Mouse (Mus musculus) kidney, adult 2 months (tissue): Measurements from ENCODE around the gene Dhx8. TPM values are rescaled to one million over a fixed set of nuclear protein-coding genes. Genes with fewer than 3 reads are reported as not detected.

Experiments
- DNase-seq: peaks from one replicate; pipeline ENCODE4 v3.0.0; 2021
- H3K27ac ChIP-seq: fragments of 200-500 bp; 2 replicates; pipeline ENCODE4 v1.5.1; 2012; ENCODE audit warnings: low read depth, low read length, control low read depth, inconsistent platforms; ENCODE audit not compliant: insufficient read depth
- H3K27me3 ChIP-seq: fragments of 200-500 bp; replicated peaks from 2 replicates; pipeline ENCODE4 v1.6.1; 2012; ENCODE audit warnings: mild to moderate bottlenecking, moderate library complexity, low read length, inconsistent platforms; ENCODE audit not compliant: control insufficient read depth, insufficient read depth
- H3K36me3 ChIP-seq: fragments of 200-500 bp; 2 replicates; pipeline ENCODE4 v1.6.1; 2012; ENCODE audit warnings: mild to moderate bottlenecking, moderate library complexity, low read length, inconsistent platforms; ENCODE audit not compliant: control insufficient read depth, insufficient read depth
- H3K4me1 ChIP-seq: fragments of 200-500 bp; 2 replicates; pipeline ENCODE4 v1.6.1; 2011; ENCODE audit warnings: low read length; ENCODE audit not compliant: control insufficient read depth, insufficient read depth
- H3K4me3 ChIP-seq: fragments of 200-500 bp; 2 replicates; pipeline ENCODE4 v1.5.1; 2011; ENCODE audit warnings: mild to moderate bottlenecking, low read depth, low read length, control low read depth; ENCODE audit not compliant: insufficient read depth
- CTCF ChIP-seq: fragments of 200-500 bp; conservative IDR thresholded peaks from 2 replicates; pipeline ENCODE4 v1.5.1; 2011; ENCODE audit warnings: low read depth, mild to moderate bottlenecking, control low read depth, low read length, moderate library complexity, mixed read lengths; ENCODE audit not compliant: insufficient read depth, insufficient read length
- POLR2A ChIP-seq: fragments of 200-500 bp; IDR thresholded peaks from one replicate; pipeline ENCODE4 v1.6.1; 2011; ENCODE audit warnings: low read depth, low read length, control low read depth
- WGBS: fragments of 180-500 bp; shearing (Covaris S2); methylation state at CpG from one replicate; pipeline ENCODE4 v1.1.7; 2018; 5-methylcytosine and 5-hydroxymethylcytosine counted together
- polyA plus RNA-seq: library from polyadenylated mRNA; depleted of rRNA; stranded (reverse); fragments of >200 nt; gene quantifications from 2 replicates; pipeline ENCODE4 v1.2.3, GENCODE M21; 2012; rRNA removed

Dhx8 gene
- polyA plus RNA-seq, 1 experiment, result 10.6 TPM

DNA sequence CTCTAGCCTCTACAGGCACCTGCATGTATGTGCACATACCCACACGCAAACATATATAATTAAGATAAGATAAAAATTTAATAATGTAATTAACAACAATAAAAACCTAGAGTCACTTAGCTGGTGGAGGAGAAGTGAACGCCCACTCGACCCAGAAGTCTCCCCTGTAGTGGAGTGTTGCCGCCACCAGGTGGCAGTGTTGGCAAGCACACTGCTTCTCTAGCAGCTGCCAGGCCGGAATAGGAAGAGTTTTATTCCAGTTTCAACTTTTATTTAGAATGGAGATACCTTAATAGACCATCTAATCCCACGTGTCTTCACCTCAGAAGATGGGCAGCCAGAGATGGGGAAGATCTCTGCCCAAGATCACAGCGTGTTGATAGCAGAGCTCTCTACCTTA is 80.5 kb downstream of the Dhx8 start:
- TF ChIP-seq CTCF (peak; percentile 95), POLR2A (no peak)
- WGBS, result 2% methylated on average over 7 of the region's 7 CpGs

DNA sequence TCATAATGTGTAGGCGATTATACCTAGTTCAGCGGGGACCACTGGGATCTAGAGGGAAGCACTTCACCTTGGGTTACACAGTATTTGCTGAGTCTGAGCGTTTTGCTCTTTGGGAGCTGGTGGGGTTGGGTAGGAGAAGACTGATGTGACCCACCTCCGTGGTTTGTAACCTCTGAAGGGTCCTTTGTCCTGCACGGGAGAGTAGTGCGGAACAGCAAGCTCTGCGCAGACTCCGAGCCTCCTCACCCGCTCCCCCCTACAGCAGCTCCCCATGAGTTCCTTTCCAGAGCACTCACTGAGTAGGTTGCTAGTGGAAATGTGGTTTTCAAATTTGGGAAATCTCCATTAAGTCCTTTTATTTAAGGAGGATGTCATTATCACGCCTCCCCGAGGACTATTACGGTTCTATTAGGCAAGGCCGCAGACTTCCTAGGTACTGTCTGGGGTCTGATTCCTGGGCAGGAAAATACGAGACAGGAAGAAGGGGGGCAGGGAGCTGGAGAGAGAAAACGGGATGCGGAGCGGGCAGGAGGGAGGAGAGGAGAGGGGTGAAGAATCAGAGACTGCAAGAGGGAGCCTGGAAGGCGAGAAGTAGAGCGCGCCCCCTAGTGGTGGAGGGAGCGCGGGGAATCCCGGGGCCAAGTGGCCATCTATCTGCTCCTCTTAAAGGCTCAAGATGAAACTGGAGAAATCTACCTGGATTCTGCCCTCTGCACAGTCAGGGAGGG is 81.8 kb downstream of the Dhx8 start:
- Histone ChIP-seq H3K27ac (no peak overlapping the region), H3K4me1 (no peaks in the 10 kb centered on the region), H3K27me3 (no peaks in the 10 kb centered on the region; the same call in 1 of the 2 replicates), H3K4me3 (no peak overlapping the region), H3K36me3 (no peaks in the 10 kb centered on the region)
- WGBS, result 29% methylated on average over 23 of the region's 23 CpGs
- TF ChIP-seq CTCF, result peak; percentile 71
- TF ChIP-seq POLR2A, result no peak
- DNase-seq, result peak; percentile 69

More for the DNA sequence above, 80.5 kb downstream of the Dhx8 start:
- peak; percentile 79 for DNase-seq
- no peak overlapping the region for H3K27ac ChIP-seq
- H3K4me3 ChIP-seq, result no peak overlapping the region
- H3K36me3 ChIP-seq, result no peaks in the 10 kb centered on the region
- H3K27me3 ChIP-seq, result no peaks in the 10 kb centered on the region; the same call in 1 of the 2 replicates
- no peaks in the 10 kb centered on the region for H3K4me1 ChIP-seq

DNA sequence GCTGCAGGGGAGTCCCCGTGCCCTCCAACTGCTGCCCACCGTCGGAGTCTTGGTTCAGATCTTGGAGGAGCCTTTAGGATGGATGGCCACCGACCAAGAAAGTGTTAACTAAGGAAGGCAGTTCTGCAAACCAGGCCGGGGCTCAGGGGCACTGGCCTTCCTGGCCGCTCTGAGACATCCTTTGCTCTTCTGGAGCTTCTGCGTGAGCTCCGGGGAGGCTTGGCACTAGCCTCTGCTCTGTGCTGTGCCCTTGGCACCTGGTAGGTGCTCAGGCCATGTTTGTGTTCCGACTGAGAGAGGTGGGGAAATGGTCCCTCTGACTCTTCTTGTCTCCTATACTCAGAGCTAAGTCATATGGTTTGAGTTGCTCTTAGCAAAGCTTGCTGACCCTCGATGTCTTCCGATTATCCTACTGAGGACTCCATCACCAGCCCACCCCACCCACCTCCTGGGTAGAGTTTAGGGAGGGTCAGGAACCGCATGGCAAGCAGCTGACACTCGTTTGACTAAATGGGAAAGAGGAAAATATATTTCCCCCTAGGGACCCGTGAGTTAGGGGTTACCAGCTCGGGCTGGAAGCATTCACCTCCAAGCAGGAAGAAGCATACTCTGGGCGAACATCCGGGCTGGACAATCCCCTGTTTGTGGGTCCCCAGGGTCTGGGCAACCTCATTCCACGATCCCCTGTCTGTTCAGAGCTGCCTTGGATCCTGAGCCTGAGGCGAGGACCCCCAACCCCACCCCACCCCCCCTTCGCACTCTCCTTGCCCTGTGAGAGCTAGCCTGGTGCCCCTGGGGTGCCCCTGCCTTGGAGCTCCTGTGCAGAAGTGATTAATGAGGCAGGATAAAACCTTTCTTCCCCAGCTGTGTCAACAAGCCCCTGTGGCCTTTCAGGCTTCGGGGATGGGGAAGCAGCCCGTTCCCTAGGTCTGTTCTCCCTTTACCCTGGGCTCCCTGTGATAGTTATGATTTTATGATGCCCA is 82.7 kb downstream of the Dhx8 start:
- no peaks in the 10 kb centered on the region for H3K36me3 ChIP-seq
- H3K4me3 ChIP-seq, result no peak overlapping the region
- H3K27me3 ChIP-seq, result no peaks in the 10 kb centered on the region; the same call in 1 of the 2 replicates
- H3K4me1 ChIP-seq, result no peaks in the 10 kb centered on the region
- peak; percentile 37 for DNase-seq
- TF ChIP-seq CTCF (no peak), POLR2A (no peak)
- WGBS, result 16% methylated on average over 22 of the region's 22 CpGs
- H3K27ac ChIP-seq, result no peak overlapping the region

Other genes with a start within 250 kb of the Dhx8 start
- gene Brca1, start 181.0 kb upstream of the Dhx8 start, polyA plus RNA-seq, result 0.12 and 0.16 TPM in 2 replicates
- gene Nbr1, start 180.8 kb upstream of the Dhx8 start, polyA plus RNA-seq, result 107 and 134 TPM in 2 replicates
- gene Tmem106a, start 150.7 kb upstream of the Dhx8 start, polyA plus RNA-seq, result 392 and 429 TPM in 2 replicates
- gene Gm11634, start 133.7 kb upstream of the Dhx8 start, polyA plus RNA-seq, result not detected in 2 replicates
- gene Rdm1, start 105.7 kb upstream of the Dhx8 start, polyA plus RNA-seq, result 41.0 and 45.7 TPM in 2 replicates
- gene Arl4d, start 67.4 kb upstream of the Dhx8 start, polyA plus RNA-seq, result 23.1 and 27.2 TPM in 2 replicates
- 1.1 and 1.3 TPM in 2 replicates for gene Etv4, start 52.5 kb downstream of the Dhx8 start, polyA plus RNA-seq
- gene Meox1, start 161.5 kb downstream of the Dhx8 start, polyA plus RNA-seq, result 3.5 and 4.8 TPM in 2 replicates
- 2.0 TPM in 2 replicates for gene Sost, start 234.1 kb downstream of the Dhx8 start, polyA plus RNA-seq